Mouse (Mus musculus) layer of hippocampus, postnatal 36 days (tissue): ENCODE results near the gene Gm49361. TPM values are rescaled to one million over a fixed set of nuclear protein-coding genes. Genes with fewer than 3 reads are reported as not detected.

Experiments
- DNase-seq, 2 experiments: peaks; one replicate each; pipeline ENCODE4 v3.0.0; 2022
- total RNA-seq, 2 experiments: library from RNA; stranded (reverse); gene quantifications; 2 replicates each; pipeline ENCODE4 v1.2.3; 2021

The Gm49361 gene
- total RNA-seq, 2 experiments from 2014 or later = 0.43 to 4.5 TPM

DNA sequence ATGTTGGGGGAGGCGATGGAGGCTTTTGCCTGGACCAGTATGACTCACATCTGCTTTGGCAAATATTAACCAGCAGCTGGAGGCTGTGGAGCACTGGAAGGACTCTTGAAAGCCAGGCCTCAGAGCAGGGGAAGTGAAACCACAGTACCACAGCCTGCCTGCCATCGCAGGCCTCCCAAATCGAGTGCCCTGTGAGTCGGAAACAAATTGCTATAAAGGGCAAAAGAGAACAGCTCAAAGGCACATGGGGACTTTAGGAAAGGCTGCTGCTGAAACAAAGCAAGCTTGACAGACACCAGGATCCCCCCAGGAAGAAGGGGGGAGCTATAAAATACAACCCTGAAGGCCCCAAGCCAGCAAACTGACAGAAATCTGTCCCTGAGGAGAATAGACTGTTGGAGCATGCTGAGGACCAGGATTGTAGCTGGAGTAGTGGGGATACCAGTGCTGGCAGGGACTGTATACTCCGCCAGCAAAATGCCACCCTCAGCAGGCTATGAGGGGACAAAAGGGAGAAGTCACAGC, 15.9 kb downstream of the Gm49361 start:
- DNase-seq = no peak

GRCm38 (mm10) chr14:57729364-57729763, 16.5 kb downstream of the Gm49361 start:
- DNase-seq = no peak

DNA sequence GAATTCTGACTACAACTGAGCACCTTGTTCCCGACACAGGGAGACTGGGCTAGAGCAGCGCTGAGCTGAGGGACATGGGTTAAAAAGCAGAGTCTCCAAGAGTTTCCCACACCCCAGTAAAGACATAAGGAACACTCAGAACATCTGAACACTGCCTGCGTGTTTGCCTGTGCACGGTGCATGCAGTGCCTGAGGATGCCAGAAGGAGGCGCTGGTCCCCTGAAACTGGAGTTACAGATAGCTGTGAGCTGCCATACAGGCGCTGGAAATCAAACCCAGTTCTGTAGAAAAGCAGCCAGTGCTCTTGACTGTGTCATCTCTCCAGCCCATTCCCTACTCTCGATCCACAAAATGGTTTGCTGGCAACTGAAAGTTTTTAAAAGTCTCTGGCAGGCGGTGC, 19.7 kb downstream of the Gm49361 start:
- no peak for DNase-seq

DNA sequence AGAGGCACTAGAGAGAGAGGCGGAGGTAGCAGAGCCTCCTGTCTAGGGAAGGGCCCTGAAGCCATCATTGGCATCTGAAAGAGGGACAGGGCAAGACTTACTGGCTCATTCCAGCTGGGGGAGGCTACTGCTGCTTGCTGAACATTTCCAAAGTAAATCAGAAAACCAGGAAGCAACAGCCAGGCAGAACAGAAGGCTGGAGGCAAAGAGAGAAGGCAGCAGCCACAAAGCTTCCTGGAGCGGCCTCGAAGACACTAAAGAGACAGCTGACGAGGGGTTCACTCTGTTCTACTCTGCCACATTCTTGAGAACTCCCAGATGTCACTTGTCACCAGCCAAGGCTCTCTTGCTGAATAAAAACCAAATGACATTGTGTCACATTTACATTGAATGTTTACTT, 21.4 kb downstream of the Gm49361 start:
- DNase-seq = peak; percentile 49 to 55

DNA sequence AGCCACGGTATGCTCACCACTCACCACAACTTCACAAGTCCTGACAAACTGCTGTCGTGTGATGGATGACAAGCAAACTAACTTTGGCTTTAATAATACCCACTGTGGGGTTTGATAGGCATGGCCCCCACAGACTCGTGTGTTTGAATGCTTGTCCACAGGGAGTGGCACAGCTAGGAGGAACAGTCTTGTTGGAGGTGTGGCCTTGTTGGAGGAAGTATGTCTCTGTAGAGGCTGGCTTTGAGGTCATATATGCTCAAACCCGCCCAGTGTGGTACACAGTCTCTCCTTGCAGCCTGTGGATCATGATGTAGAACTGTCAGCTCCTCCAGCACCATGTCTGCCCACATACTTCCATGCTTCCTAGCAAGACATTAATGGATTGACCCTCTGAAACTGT, 27.7 kb downstream of the Gm49361 start:
- no peak for DNase-seq

GRCm38 (mm10) chr14:57716601-57717245, 29.2 kb downstream of the Gm49361 start:
- DNase-seq = no peak

- DNase-seq = no peak
Measured at GRCm38 (mm10) chr14:57712884-57713283, 33.0 kb downstream of the Gm49361 start.

DNA sequence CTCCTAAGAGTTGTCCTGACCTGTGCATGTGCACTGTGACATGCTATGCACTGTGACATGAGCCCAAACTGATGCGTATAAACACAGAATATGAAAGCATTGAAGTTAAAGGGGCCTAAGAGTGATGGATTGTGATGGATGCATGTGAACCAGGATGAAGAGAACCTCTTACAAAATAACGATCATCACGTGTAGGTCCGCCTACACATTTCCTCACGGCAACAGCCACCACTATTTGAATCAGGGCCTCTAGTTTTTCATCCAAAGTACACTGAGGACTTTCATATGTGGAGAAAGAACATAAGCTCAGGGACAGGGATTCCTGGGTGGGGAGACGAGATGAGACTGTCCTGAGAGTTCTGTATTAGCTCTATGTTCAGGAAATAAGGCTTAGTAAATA, 34.8 kb downstream of the Gm49361 start:
- no peak for DNase-seq

- no peak for DNase-seq
Measured at GRCm38 (mm10) chr14:57709171-57709570, 36.7 kb downstream of the Gm49361 start.

GRCm38 (mm10) chr14:57708580-57708979, 37.3 kb downstream of the Gm49361 start:
- DNase-seq = no peak

- DNase-seq = no peak
Measured at GRCm38 (mm10) chr14:57707100-57707893, 38.6 kb downstream of the Gm49361 start.

DNA sequence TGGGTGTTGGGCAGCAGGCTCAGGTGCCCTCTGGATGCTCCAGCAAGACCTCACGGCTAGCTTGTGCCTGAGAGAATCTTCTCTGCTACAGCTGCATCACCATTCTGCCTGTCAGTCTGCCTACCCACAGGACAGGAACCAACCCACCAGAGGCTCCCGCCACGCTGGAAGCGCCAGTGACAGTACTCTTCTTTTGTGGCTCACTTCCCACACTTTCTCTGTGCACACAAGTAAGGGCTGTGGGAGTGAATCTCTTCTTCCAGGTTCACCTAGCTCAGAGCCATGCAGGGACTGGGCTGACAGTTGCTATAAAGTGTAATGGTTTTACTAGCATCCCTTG, 39.2 kb downstream of the Gm49361 start:
- DNase-seq = no peak

DNA sequence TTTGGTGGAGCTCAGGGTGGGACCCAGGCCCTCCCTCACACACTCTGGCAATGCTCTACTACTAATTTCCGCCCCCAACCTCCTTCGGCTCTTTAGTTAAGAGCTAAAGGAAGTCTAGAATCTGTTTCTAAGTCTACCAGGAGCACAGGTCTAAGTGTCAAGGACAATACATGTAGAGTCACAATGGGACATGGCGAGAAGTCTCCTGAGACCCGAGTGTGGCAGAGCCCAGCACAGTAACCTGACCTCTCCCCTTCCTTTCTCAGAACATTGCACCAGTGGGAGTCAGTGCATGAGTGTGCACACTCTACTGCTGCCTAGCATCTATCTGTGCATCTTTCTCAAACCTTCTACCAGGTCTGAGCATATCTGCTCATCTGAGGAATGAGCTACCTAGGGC, 40.1 kb downstream of the Gm49361 start:
- DNase-seq = no peak

DNA sequence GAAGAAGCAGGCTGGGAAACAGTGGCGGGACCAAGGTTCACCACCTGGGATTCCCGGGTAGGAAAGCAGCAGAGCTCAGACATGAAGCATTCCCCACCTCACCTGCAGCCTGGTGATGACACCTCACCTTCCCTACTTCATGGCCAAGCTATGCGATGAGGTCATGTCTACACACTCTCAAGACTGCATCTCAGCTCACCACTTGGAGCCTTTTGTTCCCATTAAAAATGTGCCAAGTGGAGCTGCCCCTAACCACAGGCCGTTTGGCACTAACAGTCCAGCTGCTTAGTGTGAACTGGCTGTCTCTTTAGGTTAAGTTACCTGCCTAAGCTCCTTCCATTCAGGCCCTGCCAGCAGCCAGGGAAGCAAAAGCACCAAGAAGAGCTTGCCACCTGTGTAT, 40.8 kb downstream of the Gm49361 start:
- no peak for DNase-seq

GRCm38 (mm10) chr14:57701915-57702477, 43.9 kb downstream of the Gm49361 start:
- no peak for DNase-seq

DNA sequence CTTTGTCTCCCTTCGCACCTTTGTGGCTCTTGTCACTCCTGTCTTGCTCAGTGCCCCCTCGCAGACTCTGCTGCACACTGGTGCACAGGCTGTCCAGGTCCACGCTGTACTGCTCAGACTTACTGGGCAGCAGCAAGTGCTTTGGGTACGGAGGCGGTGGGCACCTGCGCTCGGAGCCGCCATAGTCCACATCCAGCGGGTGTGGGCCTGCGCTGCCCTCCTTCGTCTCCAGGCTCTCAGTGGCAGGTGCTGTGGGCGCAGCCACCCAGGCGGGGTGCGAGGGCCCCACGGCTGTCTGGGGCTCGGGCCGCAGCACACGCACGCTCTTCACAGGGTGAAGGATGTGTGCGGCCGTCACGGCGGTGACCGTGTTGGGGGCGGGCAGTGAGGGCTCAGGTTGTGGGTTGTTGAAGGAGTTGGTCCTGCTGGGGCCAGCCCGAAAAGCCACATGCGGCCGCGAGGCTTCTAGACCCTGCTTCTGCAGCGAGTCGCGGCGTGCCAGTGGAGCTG, 46.4 kb downstream of the Gm49361 start:
- no peak for DNase-seq

- no peak for DNase-seq
Measured at GRCm38 (mm10) chr14:57699016-57699415, 46.9 kb downstream of the Gm49361 start.

- DNase-seq = no peak
Measured at GRCm38 (mm10) chr14:57696066-57696465, 49.8 kb downstream of the Gm49361 start.

- no peak for DNase-seq
Measured at GRCm38 (mm10) chr14:57695550-57695949, 50.4 kb downstream of the Gm49361 start.

DNA sequence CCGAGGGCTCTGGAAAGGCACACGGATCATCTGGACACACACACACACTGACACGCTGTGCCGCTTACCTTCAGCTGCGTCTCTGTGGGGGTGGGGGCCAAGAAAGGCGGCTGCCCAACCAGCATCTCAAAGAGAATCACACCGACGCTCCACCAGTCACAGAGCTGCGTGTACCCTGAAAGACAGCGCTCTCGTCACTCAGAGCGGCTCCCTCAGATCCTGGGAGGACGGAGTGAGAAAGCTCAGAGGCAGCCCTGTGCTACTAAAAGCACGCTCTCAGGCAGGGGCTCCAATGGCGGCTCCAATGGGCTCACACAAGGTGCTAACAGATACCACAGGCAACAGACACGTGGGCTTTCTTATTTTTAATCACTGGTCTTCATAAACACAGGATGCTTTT, 51.7 kb downstream of the Gm49361 start:
- DNase-seq = no peak

- no peak for DNase-seq
Measured at GRCm38 (mm10) chr14:57692517-57693130, 53.3 kb downstream of the Gm49361 start.

GRCm38 (mm10) chr14:57691316-57691715, 54.6 kb downstream of the Gm49361 start:
- no peak for DNase-seq

GRCm38 (mm10) chr14:57690681-57691080, 55.2 kb downstream of the Gm49361 start:
- DNase-seq = no peak
